Mouse (Mus musculus): ENCODE results near the gene Aox4.

Aox4 gene

DNA sequence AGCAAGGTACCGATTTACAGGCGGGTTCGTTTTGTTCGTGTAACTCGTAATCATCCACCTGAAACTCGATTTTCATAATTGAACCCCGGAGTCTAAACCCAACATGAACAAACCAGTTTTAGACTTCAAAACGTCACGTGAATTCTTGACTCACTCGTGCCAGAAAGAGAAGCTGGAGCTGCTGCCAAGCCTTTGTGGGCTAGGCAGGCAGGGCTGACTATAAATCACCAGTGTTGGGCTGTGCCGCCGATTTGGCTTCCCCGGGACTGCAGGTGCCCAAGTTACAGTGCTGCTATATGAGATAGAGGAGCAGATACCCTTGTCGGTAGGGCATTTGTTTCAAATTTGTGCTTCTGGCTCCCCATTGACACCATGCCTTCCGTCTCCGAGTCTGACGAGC is at the start of gene Aox4:
Gene Aox4, plus strand, starts transcription at position 195 of the 400 bp plus-strand sequence.
- DNase-seq (ENCODE audit: low spot score) = peak; percentile 14

DNA sequence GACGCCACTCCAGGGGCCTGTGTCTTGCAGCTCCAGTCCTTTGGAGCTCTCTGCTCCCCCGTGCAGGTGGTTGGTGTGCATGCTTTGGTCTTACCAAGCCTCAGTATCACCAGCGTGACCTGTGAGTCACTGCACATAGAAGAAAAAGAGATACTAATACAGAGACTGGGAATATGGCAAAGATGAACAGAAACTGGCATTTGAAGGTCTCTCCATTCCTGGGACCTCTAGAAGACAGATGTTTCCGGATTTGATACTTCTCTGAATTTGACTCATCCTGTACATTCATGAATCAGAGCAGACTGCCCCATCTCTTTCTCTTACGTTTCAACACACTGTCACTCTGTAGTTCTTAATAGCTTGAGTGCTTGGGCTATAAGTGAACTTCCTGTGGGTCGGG is 40.3 kb upstream of the Aox4 start:
- no peak for DNase-seq (ENCODE audit: low spot score)

DNA sequence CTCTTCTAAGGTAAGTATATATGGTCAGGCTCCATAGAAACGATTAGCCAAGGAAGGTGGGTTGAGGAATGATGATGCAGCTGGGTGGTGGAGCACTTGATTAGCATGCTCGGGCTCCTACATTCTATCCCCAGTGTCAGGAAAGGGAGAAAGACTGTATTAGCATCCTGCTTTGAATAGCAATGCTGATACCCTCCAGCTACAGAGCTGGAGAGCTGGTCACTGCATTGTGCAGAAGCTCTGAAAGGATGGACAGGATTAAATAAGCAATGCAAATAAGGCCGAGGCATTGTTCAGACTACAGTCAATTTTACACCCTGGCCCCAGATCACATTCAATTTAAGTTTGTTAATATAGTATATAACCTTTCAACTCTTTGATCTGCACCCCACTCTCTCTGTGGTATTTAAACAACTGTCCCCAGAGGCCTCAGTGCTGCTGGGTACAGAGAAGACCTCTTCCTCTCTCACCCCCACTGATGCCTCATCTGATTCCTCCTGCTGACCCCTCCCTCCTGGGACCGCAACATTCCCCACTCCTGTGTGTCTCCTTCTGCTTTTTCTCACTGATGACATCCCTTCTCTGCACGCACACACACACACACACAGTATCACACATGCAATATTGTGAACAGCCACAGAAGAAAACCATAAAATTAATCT is 21.6 kb upstream of the Aox4 start:
- DNase-seq (ENCODE audit: low spot score) = no peak

DNA sequence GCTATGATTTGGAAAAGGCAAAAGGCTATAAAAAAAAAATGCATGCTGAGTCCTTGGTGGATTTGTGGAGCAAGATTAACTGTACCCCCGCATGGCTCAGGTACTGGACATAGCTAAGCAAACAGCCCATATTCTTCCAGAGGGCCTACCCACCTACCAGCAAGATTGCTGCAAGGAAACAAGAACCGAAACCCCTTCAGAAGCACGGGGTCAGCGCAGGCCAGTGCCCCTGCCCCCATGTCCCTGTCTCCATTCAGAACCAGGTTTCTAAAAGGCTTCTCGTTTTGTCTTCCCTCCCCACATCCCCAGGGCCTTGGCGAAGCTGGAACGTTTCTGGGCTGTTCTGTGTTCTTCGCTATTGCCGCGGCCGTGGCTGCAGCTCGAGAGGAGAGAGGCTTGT is 15.9 kb upstream of the Aox4 start:
- DNase-seq (ENCODE audit: low spot score) = no peak

DNA sequence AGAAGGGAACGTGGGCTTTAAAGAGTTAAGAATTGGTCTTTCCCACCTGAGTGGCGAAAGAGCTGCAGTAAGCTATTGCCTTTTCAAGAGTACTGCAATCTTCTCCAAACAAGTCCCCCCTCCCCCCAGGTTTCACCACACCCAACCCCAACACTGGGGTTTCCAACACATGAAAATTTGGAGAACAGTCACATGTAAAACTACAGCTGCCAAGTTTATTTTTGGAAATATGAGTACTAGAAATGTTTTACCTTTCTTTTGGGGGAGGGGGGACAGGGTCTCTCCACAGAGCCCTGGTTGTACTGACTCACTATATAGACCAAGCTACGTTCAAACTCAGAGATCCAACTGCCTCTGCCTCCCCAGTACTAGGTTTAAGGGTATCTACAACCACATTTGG is 15.2 kb upstream of the Aox4 start:
- DNase-seq (ENCODE audit: low spot score) = no peak

DNA sequence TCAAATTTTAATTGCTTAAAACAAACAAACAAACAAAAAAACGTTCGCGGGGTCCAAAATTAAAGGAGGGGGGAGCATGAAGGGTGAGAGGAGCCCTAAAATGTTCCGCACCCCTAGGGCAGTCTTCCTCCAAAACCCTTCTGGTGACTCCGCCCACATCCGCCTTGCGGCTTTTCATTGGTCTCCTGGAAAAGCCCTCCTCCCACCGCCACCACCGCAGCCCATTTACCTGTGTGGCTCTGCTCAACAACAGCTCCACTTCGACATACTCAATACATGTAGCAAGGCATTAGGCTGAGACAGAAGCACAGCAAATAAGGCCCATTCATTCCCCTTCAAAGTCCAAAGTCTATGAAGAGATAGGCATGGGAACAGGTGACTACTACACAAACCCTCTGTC is 14.7 kb upstream of the Aox4 start:
- DNase-seq (ENCODE audit: low spot score) = no peak

DNA sequence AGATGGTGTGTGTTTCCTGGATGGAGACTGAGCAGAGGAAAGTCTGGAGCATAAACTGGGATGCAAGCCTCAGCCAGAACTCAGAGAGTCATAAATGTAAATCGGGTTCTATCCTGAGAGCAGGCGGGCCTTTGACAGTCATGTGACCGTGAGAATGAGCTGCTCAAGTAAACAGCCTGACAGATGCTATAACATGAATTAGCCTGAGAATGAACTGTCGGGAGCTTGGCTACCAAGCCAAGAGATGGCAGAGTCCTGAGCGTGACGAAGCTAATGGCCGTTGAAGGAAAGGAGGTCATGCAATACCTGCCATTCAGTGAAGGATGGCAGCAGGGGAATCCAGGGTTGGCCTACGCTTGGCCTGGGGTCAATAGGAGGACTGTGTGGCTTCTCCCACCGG is 13.2 kb upstream of the Aox4 start:
- DNase-seq (ENCODE audit: low spot score) = no peak

DNA sequence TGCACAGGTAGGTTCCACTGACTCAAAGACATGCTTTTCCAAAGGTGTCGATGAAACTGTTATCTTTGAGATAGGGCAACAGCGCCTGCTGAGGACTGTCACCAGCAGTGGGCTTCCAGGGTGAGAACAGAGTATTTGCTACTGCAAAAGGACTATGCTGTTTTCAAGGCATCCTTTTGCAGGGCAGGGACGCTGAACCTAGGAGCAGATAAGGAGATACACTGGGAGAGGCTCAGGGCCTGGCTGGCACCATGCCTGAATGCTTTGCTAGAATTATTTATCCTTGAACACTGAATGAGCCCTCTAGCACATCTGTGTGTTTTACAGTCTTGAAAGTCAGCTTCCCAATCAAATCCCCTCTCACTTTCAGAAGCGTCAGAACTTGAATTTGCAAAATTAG is 11.8 kb upstream of the Aox4 start:
- DNase-seq (ENCODE audit: low spot score) = no peak

DNA sequence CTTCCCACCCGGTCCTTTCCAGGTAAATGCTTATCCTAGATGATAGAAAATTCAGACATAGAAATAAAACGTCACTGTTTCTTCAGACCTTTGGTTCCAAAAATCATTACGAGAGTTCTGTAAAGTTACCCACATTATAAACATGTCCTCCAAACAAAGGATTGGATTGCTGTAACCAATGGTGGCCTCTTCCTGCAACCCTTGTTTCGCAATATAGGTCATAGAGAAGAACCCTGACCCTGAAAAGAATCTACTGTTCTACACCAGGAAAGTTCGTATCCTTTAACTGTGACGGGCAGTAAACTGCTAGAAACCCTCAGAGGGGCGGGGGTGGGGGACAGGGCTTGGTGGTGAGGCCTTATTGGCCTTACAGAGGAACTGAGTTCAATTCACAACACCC is 2.6 kb downstream of the Aox4 start:
- DNase-seq (ENCODE audit: low spot score) = no peak

DNA sequence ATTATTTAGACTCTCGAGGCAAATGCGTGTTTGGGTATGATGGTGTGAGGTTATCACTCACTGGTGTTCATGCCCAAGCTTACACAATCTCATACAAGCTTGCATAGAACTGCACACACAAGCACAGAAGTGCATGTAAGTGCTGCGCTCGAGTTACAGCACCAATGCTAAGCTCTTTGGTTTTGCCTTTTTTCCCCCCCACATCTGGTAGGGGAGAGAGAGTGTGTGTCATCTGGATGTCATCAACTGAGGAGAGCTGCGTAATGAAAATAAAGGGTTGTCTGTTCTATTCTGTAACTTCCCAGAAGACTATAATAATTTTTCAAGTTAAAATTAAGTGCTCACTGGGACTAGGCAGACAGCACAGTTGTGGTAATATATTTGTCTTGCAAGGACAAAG is 3.6 kb downstream of the Aox4 start:
- no peak for DNase-seq (ENCODE audit: low spot score)

DNA sequence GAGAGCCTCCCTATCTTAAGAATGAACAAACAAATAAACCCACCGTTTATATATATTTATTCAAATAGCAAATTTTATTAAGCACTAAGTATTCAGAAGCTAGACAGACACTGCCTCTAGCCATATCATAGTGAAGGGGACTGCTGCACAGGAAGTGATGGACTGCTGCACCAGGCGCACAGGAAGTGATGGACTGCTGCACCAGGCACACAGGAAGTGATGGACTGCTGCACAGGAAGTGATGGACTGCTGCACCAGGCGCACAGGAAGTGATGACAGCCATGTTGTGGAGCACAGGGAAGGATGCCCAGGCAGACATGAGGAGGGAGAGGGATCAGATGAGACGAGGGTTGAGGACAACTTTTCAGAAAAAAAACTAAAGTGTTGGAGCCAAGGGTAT is 5.2 kb downstream of the Aox4 start:
- no peak for DNase-seq (ENCODE audit: low spot score)

DNA sequence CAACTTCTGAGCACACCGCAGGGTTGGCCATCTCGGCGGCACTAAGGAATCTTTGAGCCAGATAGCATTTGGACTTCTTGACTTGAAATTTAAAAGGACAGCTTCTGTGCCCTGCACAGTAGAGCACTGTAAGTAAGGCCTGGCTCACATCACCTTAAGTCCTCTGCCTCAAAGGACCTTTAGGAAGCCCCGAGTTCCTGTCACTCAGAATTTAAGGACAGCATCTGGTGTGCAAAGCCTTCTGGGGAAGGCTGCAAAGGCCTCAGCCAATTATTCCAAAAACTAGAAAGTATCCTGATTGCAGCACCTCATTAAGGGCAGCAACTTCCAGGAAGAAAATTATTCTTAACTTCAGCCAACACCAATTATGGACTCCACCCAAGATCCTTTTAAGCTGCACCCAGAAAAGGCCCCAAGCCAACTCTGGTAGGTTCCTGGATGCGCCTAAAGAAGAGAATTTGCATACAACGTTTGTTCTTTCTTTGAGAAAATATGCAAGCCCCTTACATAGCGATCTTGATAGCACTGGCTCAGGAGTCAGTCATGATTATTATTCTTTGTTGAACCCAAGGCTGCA is 5.8 kb downstream of the Aox4 start:
- no peak for DNase-seq (ENCODE audit: low spot score)

DNA sequence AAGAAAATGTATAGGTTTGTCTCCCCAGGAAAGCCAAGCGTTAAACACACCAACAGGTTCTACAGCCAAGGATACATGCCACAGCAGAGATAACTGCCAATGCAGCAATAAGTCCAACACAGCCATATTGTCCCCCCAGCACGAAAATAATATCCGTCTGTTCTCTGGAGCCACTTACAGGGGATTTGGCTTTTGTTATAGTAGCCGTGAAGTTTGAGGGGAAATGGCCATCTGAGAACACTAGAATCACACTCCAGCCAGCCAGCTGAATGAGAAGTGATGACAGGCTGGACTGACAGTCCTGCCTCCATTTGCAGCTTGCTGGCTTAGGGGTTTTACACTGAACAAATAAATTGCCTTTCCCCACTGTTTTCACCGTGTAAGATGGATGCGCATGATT is 10.9 kb downstream of the Aox4 start:
- no peak for DNase-seq (ENCODE audit: low spot score)

DNA sequence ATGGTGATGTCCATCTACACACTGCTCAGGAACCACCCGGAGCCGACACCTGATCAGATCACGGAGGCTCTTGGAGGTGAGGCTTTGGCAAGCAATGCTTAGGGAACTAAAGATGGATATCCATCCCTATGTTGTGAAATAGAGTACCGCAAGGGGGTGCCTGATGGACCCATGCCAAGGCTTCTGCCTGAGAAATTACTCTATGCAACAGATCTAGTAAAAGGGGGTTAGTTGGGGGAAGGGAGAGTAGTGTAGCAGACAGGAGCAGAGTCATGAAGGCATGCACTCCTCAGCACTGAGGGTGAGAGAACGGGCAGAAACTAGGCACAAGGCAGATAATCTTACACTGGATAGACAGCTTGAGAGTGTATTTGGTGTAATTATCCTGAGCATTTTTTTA is 11.7 kb downstream of the Aox4 start:
- DNase-seq (ENCODE audit: low spot score) = no peak

DNA sequence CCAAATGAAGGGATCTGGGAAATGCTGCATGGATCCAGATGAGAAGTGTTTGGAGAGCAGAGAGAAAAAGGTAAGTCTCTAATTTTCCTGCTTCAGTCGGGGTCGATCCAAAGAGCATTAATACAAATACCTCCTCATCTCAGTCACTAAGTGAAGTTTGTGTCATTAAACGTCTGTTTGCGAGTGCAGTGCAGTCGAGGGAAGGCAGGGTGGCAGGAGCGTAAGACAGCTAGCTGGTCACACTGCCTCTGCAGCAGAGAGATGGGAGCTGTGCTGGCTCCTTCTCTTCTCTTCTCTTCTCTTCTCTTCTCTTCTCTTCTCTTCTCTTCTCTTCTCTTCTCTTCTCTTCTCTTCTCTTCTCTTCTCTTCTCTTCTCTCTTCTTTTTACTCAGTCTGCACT is 17.9 kb downstream of the Aox4 start:
- no peak for DNase-seq (ENCODE audit: low spot score)

DNA sequence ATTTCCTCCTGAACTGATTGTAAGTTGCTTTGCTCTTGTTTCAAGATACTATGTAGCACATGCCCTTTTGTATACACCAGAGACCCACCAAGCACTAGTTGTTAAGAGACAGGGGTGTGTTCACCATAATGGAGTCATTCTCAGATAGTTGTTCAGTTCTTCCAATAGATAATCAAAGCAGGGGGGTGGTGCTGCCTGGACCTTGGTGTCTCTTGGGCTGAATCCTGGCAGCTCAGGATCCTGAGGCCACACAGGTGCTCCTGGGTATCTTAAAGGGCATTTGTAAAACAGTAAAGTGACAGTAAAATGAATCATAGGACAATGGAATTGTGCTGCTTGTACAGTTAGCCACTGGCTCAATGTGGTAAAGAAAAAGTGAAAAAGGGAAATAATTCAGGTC is 18.7 kb downstream of the Aox4 start:
- no peak for DNase-seq (ENCODE audit: low spot score)

DNA sequence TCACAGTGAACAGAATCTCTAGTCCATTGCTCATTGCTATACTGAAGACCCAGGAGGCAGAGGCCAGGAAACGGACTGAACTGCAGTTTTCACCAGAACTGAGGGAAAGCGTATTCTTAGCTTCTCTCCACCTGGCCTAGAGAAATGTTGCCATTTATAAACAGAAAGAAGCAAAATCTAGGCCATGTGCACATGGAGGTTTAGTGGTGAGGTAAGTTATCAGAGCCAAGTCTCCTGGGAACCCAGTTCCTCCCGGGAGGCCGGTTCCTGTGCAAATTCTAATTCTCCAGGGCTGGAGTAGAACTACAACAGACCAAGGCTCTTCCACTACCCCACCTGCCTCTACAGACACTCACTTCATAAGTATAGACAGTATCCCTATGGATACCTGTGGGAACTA is 19.6 kb downstream of the Aox4 start:
- no peak for DNase-seq (ENCODE audit: low spot score)

DNA sequence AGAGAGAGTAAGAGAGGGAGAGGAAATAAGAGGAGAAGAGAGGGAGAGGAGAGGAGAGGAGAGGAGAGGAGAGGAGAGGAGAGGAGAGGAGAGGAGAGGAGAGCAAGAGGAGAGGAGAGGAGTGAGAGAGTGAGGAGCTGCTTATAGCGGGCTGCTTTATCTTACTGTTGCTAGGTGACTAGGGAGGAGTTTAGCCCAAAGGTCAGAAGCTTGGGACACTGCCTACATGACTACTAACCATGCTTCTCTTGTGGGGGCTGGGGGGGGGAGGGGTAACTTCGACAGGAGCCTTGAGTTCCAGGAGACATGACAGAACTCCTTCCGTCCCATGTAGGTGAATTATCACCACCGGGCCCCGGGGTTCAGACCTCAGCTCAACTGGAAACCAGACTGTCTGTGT is 20.3 kb downstream of the Aox4 start:
- no peak for DNase-seq (ENCODE audit: low spot score)

DNA sequence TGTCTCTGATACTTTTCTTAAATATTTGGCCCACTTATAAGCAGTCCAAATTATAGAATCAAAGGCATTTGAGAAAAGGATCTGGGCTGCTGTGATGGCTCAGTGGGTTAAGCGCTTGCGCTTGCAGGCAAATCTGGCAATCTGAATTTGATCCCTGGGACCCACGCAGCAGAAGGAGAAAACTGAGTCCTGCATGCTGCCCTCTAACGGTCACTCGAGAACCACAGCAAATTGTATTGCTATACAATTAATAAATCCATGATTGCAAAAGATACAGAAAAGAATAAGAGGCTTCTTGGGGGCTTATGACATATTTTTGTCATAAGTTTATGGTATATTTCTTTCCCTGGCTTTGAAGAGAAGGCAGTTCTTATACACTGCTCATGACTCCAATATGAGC is 25.2 kb downstream of the Aox4 start:
- no peak for DNase-seq (ENCODE audit: low spot score)

DNA sequence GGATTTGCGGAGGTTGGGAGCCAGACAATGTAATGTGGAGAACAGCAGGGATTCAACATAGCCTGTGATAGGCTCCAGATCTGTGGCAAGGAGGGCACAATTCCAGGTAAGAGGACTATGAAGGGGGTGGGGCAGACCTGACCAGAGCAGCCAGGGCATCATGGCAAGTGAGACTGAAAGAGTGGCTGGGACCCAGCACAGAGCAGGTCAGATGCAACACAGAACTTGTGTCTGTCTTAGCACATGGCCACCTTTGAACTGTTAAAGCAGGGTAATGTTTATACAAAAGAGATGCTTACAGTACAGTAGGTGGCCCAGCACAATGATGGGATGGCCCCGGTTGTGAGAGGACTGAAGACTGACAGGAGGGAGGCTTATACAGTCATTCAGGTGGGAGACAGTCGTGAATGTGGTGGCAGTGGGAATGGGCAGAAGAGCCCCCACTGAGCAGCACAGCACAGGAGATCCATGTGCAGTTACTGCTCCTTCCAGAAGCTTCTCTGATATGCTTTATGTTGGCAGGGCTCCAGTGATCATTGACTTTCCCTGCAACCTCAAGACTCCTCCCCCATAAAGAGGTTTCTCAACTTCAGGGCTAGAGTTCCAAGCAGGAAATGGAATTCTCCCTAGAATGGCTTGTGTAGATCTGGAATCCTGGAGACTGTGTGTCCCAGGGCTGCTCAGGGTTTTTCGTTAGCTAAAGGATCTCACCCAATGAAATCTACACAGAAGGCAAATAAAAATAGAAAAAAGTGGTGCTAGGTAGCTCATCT is 27.5 kb downstream of the Aox4 start:
- DNase-seq (ENCODE audit: low spot score) = no peak

DNA sequence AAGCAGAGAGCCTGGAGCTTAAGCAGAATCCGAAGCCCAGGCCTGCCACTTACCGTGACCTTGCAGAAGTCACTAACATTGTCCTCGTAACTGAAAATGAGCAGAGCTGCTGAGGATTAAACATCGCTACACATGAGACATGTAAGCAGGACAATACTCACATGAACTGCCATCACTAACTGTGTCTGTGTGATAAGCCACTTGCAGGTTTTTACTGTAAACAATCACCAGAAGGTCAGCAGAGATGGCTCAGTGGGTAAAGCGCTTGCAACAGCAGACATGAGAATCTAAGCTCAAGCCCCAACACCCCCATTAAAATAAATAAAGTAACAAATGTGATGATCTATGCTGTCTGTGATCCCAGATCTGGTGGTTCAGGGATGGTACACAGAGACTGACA is 28.2 kb downstream of the Aox4 start:
- DNase-seq (ENCODE audit: low spot score) = no peak

DNA sequence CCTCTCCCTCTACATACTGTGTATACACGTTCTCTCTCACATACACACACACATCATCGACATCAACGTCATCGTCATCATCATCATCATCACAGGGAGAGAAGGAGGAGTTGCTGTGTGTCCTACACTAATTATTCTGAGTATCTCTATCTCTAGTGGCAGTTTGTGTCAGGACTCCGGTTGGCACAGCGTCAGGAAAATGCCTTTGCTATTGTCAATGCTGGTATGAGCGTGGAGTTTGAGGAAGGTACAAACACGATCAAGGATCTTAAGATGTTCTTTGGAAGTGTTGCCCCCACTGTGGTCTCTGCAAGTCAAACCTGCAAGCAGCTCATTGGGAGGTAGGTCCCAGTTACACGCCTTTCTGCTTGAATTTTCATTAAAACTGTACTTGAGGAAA is 28.8 kb downstream of the Aox4 start:
- DNase-seq (ENCODE audit: low spot score) = no peak

DNA sequence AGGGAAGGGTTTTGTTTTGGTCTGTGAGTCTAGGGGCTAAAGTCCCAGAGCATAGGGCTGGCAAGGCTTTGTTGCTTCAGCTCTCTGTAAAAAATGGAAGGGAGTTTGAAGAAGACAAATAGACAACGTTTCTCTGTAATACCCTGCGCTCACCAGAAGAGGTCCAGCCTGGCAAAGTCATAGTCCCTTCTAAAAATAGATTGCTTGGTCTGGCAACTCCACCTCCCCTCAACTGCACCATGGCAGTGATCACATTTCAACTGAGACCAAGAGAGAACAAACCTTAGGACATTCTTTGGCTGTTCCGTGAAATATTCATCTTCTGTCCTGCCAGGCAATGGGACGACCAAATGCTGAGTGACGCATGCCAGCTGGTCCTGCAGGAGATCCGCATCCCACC is 30.1 kb downstream of the Aox4 start:
- no peak for DNase-seq (ENCODE audit: low spot score)

DNA sequence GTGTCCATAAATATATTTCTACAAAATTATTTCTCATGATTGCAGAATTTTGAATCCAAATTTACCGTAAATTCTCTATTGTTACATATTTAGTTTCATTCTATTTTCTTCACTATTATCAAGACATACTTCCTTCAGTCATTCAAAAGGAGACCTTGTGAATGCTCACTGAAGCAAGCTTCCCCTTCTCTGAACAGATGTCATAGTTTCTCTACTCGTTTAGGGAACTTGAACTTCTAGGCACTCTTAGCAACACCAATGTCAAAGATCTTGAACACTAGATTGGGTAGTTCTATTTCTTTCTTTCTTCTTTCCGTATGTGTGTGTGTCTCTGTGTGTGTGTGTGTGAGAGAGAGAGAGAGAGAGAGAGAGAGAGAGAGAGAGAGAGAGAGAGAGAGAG is 34.3 kb downstream of the Aox4 start:
- DNase-seq (ENCODE audit: low spot score) = no peak

Data from left cerebral cortex, adult 11 months (tissue).